Mouse (Mus musculus) retina, adult 2 months (tissue): ENCODE results near the gene Fam214b.

ENCODE experiments used
- DNase-seq: peaks from one replicate; pipeline ENCODE4 v3.0.0-alpha.2; 2012; ENCODE audit warnings: low read depth, low spot score

The Fam214b gene

GRCm38 (mm10) chr4:43045659-43046302 lies at the start of gene Fam214b:
TSS of gene Fam214b (minus strand) at chr4:43046220.
- DNase-seq, result peak; percentile 85

- no peak for DNase-seq
These were observed 45.2 kb upstream of the Fam214b start for GRCm38 (mm10) chr4:43091183-43091582.

- no peak for DNase-seq
These were observed 43.9 kb upstream of the Fam214b start for GRCm38 (mm10) chr4:43089950-43090349.

GRCm38 (mm10) chr4:43082458-43082857 lies 36.4 kb upstream of the Fam214b start:
- no peak for DNase-seq

GRCm38 (mm10) chr4:43078071-43078718 lies 32.2 kb upstream of the Fam214b start:
- DNase-seq, result no peak

GRCm38 (mm10) chr4:43074923-43075322 lies 28.9 kb upstream of the Fam214b start:
- no peak for DNase-seq

GRCm38 (mm10) chr4:43065471-43065870 lies 19.5 kb upstream of the Fam214b start:
- no peak for DNase-seq

GRCm38 (mm10) chr4:43060286-43060685 lies 14.3 kb upstream of the Fam214b start:
- no peak for DNase-seq

- no peak for DNase-seq
These were observed 13.7 kb upstream of the Fam214b start for GRCm38 (mm10) chr4:43059697-43060096.

GRCm38 (mm10) chr4:43058753-43059654 lies 13.0 kb upstream of the Fam214b start, which contains the start of gene Unc13b:
TSS of gene Unc13b (plus strand) at chr4:43058953.
- DNase-seq, result peak; percentile 86

GRCm38 (mm10) chr4:43058392-43058752 lies 12.4 kb upstream of the Fam214b start:
- no peak for DNase-seq

- no peak for DNase-seq
These were observed 11.6 kb upstream of the Fam214b start for GRCm38 (mm10) chr4:43057654-43058053.

- no peak for DNase-seq
These were observed 6.6 kb upstream of the Fam214b start for GRCm38 (mm10) chr4:43052627-43053026.

- DNase-seq, result no peak
These were observed 1.2 kb upstream of the Fam214b start for GRCm38 (mm10) chr4:43047231-43047630.

GRCm38 (mm10) chr4:43046607-43047006 lies 587 bp upstream of the Fam214b start:
- no peak for DNase-seq

GRCm38 (mm10) chr4:43045285-43045658 lies 748 bp downstream of the Fam214b start:
- no peak for DNase-seq

- no peak for DNase-seq
These were observed 1.3 kb downstream of the Fam214b start for GRCm38 (mm10) chr4:43044673-43045072.

GRCm38 (mm10) chr4:43043644-43044357 lies 2.2 kb downstream of the Fam214b start:
- no peak for DNase-seq

GRCm38 (mm10) chr4:43040881-43041547 lies 5.0 kb downstream of the Fam214b start:
- no peak for DNase-seq

GRCm38 (mm10) chr4:43040114-43040572 lies 5.9 kb downstream of the Fam214b start:
- peak; percentile 77 for DNase-seq

GRCm38 (mm10) chr4:43039609-43040008 lies 6.4 kb downstream of the Fam214b start:
- no peak for DNase-seq
